ENCODE assay signal across 22 mouse cellular contexts in genomic region chr7:110209422-110209821, GRCm38 (mm10). TPM values are rescaled to one million over a fixed set of nuclear protein-coding genes. Genes with fewer than 3 reads are reported as not detected.
DNase-seq lines count a peak whose midpoint lies in the region; ATAC-seq and TF ChIP-seq lines count a peak whose summit lies in the region.
"Had no signal": no experiment of that assay in that cellular context is flagged by ENCODE, and none has a peak within 500 bp of the region (broad histone marks: within the 10 kb centered on the region; RNA-seq: fewer than 3 reads in every experiment).

No protein-coding gene starts in this region.

- TF ChIP-seq EP300 in liver, embryonic 14.5 days (IDR thresholded peaks at IDR 0.05; ENCODE audit: low read depth), result peak; percentile 56

- peaks cover 0 to 9% of the 10 kb centered on the region in 2 experiments; a peak in 2 of 4 replicates for H3K4me1 ChIP-seq in liver, embryonic 14.5 days (replicated peaks; ENCODE audit: control insufficient read depth in 2 of 2, insufficient read depth in 2 of 2, low read length in 1 of 2)
- no peaks in the 10 kb centered on the region for H3K4me1 ChIP-seq in hindbrain, embryonic 12.5 days
- no peaks in the 10 kb centered on the region for H3K4me1 ChIP-seq in intestine, postnatal 0 days (replicated peaks; ENCODE audit: control insufficient read depth, insufficient read depth, low read length)
- H3K4me1 ChIP-seq: embryonic facial prominence, embryonic 13.5 days; forebrain, embryonic 15.5 days; hindbrain, embryonic 10.5 days; midbrain, embryonic 13.5 days had no signal

- no peak overlapping the region for H3K27ac ChIP-seq in liver, embryonic 14.5 days
- H3K27ac ChIP-seq in hindbrain, embryonic 12.5 days, result no peak overlapping the region
- no peak overlapping the region for H3K27ac ChIP-seq in intestine, postnatal 0 days (ENCODE audit: low read depth, low read length)
- H3K27ac ChIP-seq: embryonic facial prominence, embryonic 13.5 days; forebrain, embryonic 15.5 days; hindbrain, embryonic 10.5 days; kidney, postnatal 0 days; macrophage; midbrain, embryonic 13.5 days had no signal

- H3K36me3 ChIP-seq in liver, embryonic 14.5 days (replicated peaks; ENCODE audit: control insufficient read depth, insufficient read depth, low read depth), result no peaks in the 10 kb centered on the region
- no peaks in the 10 kb centered on the region for H3K36me3 ChIP-seq in hindbrain, embryonic 12.5 days
- no peaks in the 10 kb centered on the region for H3K36me3 ChIP-seq in intestine, postnatal 0 days (ENCODE audit: control insufficient read depth, insufficient read depth)
- H3K36me3 ChIP-seq: embryonic facial prominence, embryonic 13.5 days; forebrain, embryonic 15.5 days; hindbrain, embryonic 10.5 days had no signal

- H3K9me3 ChIP-seq in liver, embryonic 14.5 days (ENCODE audit: control insufficient read depth, low read length), result no peaks in the 10 kb centered on the region
- peaks cover 13% of the 10 kb centered on the region for H3K9me3 ChIP-seq in hindbrain, embryonic 12.5 days (replicated peaks)
- peaks cover 12% of the 10 kb centered on the region; the same call in 1 of the 2 replicates for H3K9me3 ChIP-seq in intestine, postnatal 0 days (ENCODE audit: control insufficient read depth)

- TF ChIP-seq CTCF in liver, embryonic 14.5 days (IDR thresholded peaks at IDR 0.05; ENCODE audit: low read depth), result no peak
- TF ChIP-seq CTCF in intestine, postnatal 0 days (IDR thresholded peaks at IDR 0.05; ENCODE audit: low read depth), result no peak

- peak; percentile 17 for DNase-seq in kidney, adult 11 months
- DNase-seq in kidney, adult 9 months, result no peak
- peak; percentile 25 for DNase-seq in c-Kit-positive CD71-positive TER-119-negative erythroid progenitor cells, embryonic 14.5 days (ENCODE audit: low read depth)
- peak; percentile 16 to 26 (median 20) for DNase-seq in liver, embryonic 14.5 days (ENCODE audit: low read depth in 3 of 3, low spot score in 3 of 3)
- DNase-seq in layer of hippocampus, adult 8-10 months (ENCODE audit: low spot score in 2 of 2), result no peak
- DNase-seq: adrenal gland, adult 2 months; cerebellum, adult 11 months; cerebellum, postnatal 10 days; gastrocnemius, postnatal 36 days; spleen, adult 18-20 months; thymus, postnatal 36 days had no signal

- 16% methylated on average over 6 of the region's 6 CpGs for WGBS in liver, embryonic 14.5 days (ENCODE audit: insufficient replicate concordance)
- WGBS in hindbrain, embryonic 12.5 days, result 86% methylated on average over 6 of the region's 6 CpGs
- 80% methylated on average over 6 of the region's 6 CpGs for WGBS in intestine, postnatal 0 days

- ATAC-seq in liver, embryonic 14.5 days (ENCODE audit: insufficient read depth), result peak; percentile 52; the same call in 1 of the 2 replicates
- 0 out of 2 replicates have a peak, but pooled peaks have one; percentile 18 for ATAC-seq in megakaryocyte, adult 5-6 weeks (ENCODE audit: poor library complexity, severe bottlenecking)
- ATAC-seq in hindbrain, embryonic 12.5 days (ENCODE audit: low FRiP score), result no peak
- ATAC-seq in intestine, postnatal 0 days, result no peak
- ATAC-seq: forebrain, embryonic 15.5 days; midbrain, embryonic 13.5 days had no signal

- H3K4me3 ChIP-seq in liver, embryonic 14.5 days (ENCODE audit: insufficient read depth in 1 of 2, low read depth in 2 of 2, low read length in 2 of 2), result no peak overlapping the region
- no peak overlapping the region for H3K4me3 ChIP-seq in hindbrain, embryonic 12.5 days
- H3K4me3 ChIP-seq in intestine, postnatal 0 days (ENCODE audit: low read depth, low read length), result no peak overlapping the region
- H3K4me3 ChIP-seq: embryonic facial prominence, embryonic 13.5 days; forebrain, embryonic 15.5 days; hindbrain, embryonic 10.5 days; midbrain, embryonic 13.5 days; myocyte had no signal

- H3K27me3 ChIP-seq in liver, embryonic 14.5 days (ENCODE audit: control insufficient read depth, insufficient read depth, low read length), result no peaks in the 10 kb centered on the region
- H3K27me3 ChIP-seq in hindbrain, embryonic 12.5 days, result no peaks in the 10 kb centered on the region
- H3K27me3 ChIP-seq in intestine, postnatal 0 days (replicated peaks; ENCODE audit: control insufficient read depth, insufficient read depth, low read length), result no peaks in the 10 kb centered on the region
- H3K27me3 ChIP-seq: CH12.LX; embryonic facial prominence, embryonic 13.5 days; forebrain, embryonic 15.5 days; midbrain, embryonic 13.5 days had no signal

- H3K9ac ChIP-seq in liver, embryonic 14.5 days (replicated peaks), result no peak overlapping the region
- no peak overlapping the region for H3K9ac ChIP-seq in hindbrain, embryonic 12.5 days
- no peak overlapping the region for H3K9ac ChIP-seq in intestine, postnatal 0 days (ENCODE audit: low read depth, low read length)
- H3K9ac ChIP-seq: embryonic facial prominence, embryonic 13.5 days; forebrain, embryonic 15.5 days; midbrain, embryonic 13.5 days had no signal

- no peak overlapping the region for H3K4me2 ChIP-seq in liver, embryonic 14.5 days (ENCODE audit: low read depth)
- no peak overlapping the region for H3K4me2 ChIP-seq in hindbrain, embryonic 12.5 days (replicated peaks)
- H3K4me2 ChIP-seq in intestine, postnatal 0 days (replicated peaks; ENCODE audit: low read depth), result no peak overlapping the region
- H3K4me2 ChIP-seq: embryonic facial prominence, embryonic 13.5 days; forebrain, embryonic 15.5 days; midbrain, embryonic 13.5 days had no signal

RNA-seq across cellular contexts. Expression of gene Swap70, which starts 12.1 kb away (rescaled TPM):
- polyA plus RNA-seq in liver, embryonic 14.5 days (2012; rRNA removed), result 3.3 and 5.5 TPM in 2 replicates
- 7.6 and 7.9 TPM in 2 replicates for polyA plus RNA-seq in liver, embryonic 14.5 days (2014; fragmentation: Nextera tagmentation; extraction: Ambion mirVana)
- 29.5 and 33.6 TPM in 2 replicates for total RNA-seq in megakaryocyte, adult 5-6 weeks (2015)
- 67.6 and 73.0 TPM in 2 replicates for total RNA-seq in megakaryocyte, adult 5-6 weeks (2017)
- 10 to 100 TPM; 10.5 to 13.3 (median 11.8) TPM for total RNA-seq in layer of hippocampus, adult 8-10 months (2022)
- polyA plus RNA-seq in hindbrain, embryonic 12.5 days (2016; fragmentation: Nextera tagmentation; extraction: Ambion mirVana), result 20.7 and 23.3 TPM in 2 replicates
- polyA plus RNA-seq in intestine, postnatal 0 days (2015; fragmentation: Nextera tagmentation; extraction: Ambion mirVana), result 11.1 and 12.9 TPM in 2 replicates

Comparison
In these comparisons a context has a peak if more than half of its experiments do, and no peak if none do; other contexts are left out.
1. DNase-seq: peak in kidney, adult 11 months (single experiment), c-Kit-positive CD71-positive TER-119-negative erythroid progenitor cells, embryonic 14.5 days (single experiment) and liver, embryonic 14.5 days (3 of 3); none in kidney, adult 9 months (single experiment) and layer of hippocampus, adult 8-10 months (0 of 2).
2. ATAC-seq: peak in liver, embryonic 14.5 days (single experiment) and megakaryocyte, adult 5-6 weeks (single experiment); none in hindbrain, embryonic 12.5 days (single experiment) and intestine, postnatal 0 days (single experiment).